Mouse (Mus musculus): ENCODE results near the gene Ddc. TPM values are rescaled to one million over a fixed set of nuclear protein-coding genes. Genes with fewer than 3 reads are reported as not detected.

Gene Ddc
- polyA plus RNA-seq, 1 experiment from 2014 or later = 6.0 TPM

DNA sequence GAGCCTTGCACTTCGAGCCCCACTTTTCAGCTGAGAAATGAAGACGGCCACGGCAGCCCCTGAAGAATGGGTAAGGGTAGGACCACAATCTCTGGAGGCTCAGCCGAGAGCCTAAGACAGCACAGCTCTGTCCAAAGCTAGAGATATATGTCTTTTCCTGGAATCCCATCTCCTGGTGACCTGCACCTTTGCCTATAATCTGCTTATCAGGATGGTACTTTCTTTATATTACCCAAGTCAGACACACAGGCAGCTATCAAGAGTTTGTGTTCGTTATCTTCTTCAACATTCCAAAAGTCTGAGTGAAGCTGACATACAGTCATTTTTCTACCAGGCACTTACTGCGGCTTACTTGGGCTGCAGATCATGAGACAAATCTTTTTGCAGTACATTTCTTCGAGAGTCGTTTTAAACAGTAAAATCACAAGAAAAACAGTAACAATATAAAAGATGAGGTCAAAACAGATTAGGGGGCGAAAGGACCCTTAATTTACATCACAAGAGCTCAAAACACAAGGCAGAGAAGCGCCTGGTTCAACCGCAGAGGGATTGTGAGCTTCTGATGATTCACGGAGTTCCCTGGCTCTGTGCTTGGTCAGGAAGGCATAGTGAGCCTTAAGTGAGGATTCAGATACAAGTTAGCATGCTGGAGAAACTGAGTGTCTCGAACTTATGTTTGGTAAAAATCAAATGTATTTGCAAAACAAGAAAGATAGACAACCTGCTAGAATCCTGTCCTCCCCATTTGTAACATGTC, 16.7 kb downstream of the Ddc start:
- Histone ChIP-seq H3K4me1 (peaks cover 78% of the 10 kb centered on the region), H3K9me3 (no peaks in the 10 kb centered on the region), H3K36me3 (replicated peaks) (no peaks in the 10 kb centered on the region), H3K27ac (peak overlapping the region; percentile 83), H3K27me3 (ENCODE audit: poor library complexity, severe bottlenecking) (peaks cover 22% of the 10 kb centered on the region), H3K4me3 (no peak overlapping the region)
- 42% methylated on average over 13 of the region's 13 CpGs for WGBS
- no peak for DNase-seq (ENCODE audit: extremely low spot score, low spot score)

DNA sequence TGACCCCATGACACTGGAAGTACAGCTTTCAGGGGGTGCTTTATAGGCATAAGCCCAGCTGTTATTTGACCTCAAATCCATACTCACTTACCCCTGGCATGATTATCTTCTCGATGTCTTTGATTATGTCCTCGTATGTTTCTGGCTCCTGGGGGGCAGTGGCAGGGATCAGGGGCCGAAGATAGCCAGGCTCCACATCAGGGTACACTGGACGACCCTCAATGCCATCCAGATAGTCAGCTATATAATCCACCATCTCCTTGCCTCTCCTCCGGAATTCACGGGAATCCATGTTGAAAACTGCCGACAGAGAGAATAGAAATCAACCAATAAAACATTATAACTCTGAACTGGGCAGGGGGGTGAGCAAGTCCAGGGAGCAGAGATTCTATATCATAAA, 17.6 kb downstream of the Ddc start:
- H3K9me3 ChIP-seq = no peaks in the 10 kb centered on the region
- peaks cover 28% of the 10 kb centered on the region for H3K27me3 ChIP-seq (ENCODE audit: poor library complexity, severe bottlenecking)
- peak overlapping the region; percentile 83 for H3K27ac ChIP-seq
- peaks cover 70% of the 10 kb centered on the region for H3K4me1 ChIP-seq
- 83% methylated on average over 7 of the region's 7 CpGs for WGBS
- no peak for DNase-seq (ENCODE audit: extremely low spot score, low spot score)
- H3K36me3 ChIP-seq (replicated peaks) = no peaks in the 10 kb centered on the region
- no peak overlapping the region for H3K4me3 ChIP-seq

DNA sequence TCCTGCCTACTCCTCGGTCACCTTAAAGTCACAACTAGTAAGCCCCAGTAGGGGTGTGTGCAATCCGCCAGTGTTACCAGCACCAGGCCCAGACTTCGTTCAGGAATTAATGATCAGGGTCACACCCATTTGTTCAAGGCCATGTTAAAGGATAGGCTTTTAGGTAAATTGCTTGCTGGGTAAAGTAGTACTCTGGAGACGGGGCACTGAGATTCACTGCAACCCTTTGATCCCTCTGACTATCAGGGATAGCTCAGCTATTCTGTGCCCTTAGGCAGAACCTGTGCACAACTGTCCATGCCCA, 18.3 kb downstream of the Ddc start:
- peak overlapping the region; percentile 83 for H3K27ac ChIP-seq
- no peak overlapping the region for H3K4me3 ChIP-seq
- no peaks in the 10 kb centered on the region for H3K9me3 ChIP-seq
- 64% methylated on average over 4 of the region's 4 CpGs for WGBS
- no peaks in the 10 kb centered on the region for H3K36me3 ChIP-seq (replicated peaks)
- H3K4me1 ChIP-seq = peaks cover 63% of the 10 kb centered on the region
- H3K27me3 ChIP-seq (ENCODE audit: poor library complexity, severe bottlenecking) = peaks cover 35% of the 10 kb centered on the region
- DNase-seq (ENCODE audit: extremely low spot score, low spot score) = no peak

DNA sequence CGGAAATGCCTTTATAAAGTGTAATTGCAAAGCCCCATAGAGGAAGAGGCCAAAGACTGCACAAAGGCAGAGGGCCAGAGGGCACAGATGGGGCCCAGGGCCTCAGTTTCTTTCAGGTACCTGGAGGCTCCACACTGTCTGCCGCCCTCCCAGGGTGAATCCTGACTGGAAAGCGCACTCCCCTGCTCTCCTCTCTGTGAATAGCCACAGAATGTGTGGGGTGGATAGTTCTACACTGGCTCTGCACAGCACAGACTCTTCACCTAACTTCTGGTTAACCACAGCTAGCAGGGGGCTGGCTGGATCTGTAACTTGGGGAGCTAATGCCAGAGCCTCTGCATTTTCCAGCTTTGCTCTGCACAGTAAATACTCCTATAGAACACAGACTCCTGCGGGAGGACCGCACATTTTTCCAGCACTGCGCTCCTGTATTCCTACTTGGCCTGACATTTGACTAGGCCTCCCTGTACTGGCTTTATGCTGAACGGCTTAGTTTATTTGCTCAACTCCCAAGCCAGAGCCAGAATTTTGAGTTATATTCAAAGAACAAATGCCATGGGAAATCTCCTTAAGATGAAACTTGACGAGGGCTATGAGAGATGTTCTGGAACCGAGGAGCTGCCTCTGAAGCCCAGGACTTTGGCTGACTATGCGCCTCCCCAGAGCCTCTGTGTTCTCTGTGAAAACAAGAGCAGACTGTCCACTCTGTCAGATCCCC, 18.8 kb downstream of the Ddc start:
- H3K4me3 ChIP-seq = no peak overlapping the region

DNA sequence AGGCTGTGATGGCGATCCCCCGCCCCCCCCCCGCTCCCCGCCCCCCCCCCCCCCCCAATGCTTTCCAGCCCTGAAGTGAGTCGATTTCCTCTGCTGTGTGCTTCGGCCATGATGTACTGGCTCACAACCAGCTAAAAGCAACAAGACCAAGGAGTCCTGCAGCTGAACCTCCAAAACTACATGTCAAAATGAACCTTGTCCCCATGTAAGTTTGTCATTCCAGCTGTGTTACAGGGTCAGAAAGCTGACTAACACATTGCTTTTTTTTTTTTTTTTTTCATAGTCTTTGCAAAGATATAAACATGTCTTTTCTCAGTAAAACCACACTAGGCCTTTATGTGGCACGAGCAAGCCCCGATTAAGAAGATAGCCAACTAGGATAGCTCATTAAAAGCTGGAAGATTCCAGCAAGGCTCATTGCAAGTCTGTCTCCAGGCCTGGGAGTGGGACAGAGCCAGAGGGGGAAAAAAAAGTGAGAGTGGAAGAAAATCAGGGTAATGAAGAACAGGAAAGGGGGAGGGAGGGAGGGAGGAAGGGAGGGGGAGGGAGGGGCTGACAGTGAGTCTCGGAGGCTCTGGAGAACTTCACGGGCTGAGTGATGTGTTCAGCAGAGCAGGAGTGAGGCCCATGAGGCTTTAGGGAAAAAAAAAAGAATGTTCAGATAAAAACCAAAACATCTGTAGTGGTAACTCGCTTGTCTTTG, 19.5 kb downstream of the Ddc start:
- 14% methylated on average over 11 of the region's 11 CpGs for WGBS
- Histone ChIP-seq H3K27ac (peak overlapping the region; percentile 83), H3K4me1 (peaks cover 62% of the 10 kb centered on the region), H3K36me3 (replicated peaks) (no peaks in the 10 kb centered on the region), H3K27me3 (ENCODE audit: poor library complexity, severe bottlenecking) (peaks cover 47% of the 10 kb centered on the region), H3K4me3 (no peak overlapping the region), H3K9me3 (no peaks in the 10 kb centered on the region)
- DNase-seq (ENCODE audit: extremely low spot score, low spot score) = no peak

More for the DNA sequence above, 18.8 kb downstream of the Ddc start:
- H3K27me3 ChIP-seq (ENCODE audit: poor library complexity, severe bottlenecking) = peaks cover 40% of the 10 kb centered on the region
- no peak for DNase-seq (ENCODE audit: extremely low spot score, low spot score)
- H3K27ac ChIP-seq = peak overlapping the region; percentile 83
- H3K9me3 ChIP-seq = no peaks in the 10 kb centered on the region
- no peaks in the 10 kb centered on the region for H3K36me3 ChIP-seq (replicated peaks)
- H3K4me1 ChIP-seq = peaks cover 58% of the 10 kb centered on the region
- WGBS = 44% methylated on average over 10 of the region's 10 CpGs

DNA sequence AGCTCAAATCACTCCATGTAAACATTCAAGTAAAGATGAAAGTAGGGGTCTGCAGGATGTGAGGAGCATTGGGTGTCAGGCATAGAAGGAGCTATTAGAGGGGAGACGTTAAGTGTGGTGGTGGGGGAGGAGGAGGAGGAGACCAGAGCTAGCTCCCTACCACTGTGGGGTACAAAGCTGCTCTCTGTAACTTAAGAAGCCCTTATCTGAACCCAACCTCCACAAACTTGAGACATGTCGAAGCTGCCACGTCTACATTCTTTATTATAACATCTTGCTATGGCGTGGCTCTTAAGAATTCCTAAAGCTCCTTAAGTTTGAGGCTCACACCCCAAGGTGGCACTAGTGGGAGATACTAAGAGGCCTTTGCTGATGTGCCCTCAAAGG, 20.1 kb downstream of the Ddc start:
- peaks cover 67% of the 10 kb centered on the region for H3K4me1 ChIP-seq
- no peaks in the 10 kb centered on the region for H3K9me3 ChIP-seq
- 32% methylated on average over 4 of the region's 4 CpGs for WGBS
- no peak for DNase-seq (ENCODE audit: extremely low spot score, low spot score)
- H3K27ac ChIP-seq = peak overlapping the region; percentile 83
- H3K4me3 ChIP-seq = no peak overlapping the region
- no peaks in the 10 kb centered on the region for H3K36me3 ChIP-seq (replicated peaks)
- H3K27me3 ChIP-seq (ENCODE audit: poor library complexity, severe bottlenecking) = peaks cover 50% of the 10 kb centered on the region

DNA sequence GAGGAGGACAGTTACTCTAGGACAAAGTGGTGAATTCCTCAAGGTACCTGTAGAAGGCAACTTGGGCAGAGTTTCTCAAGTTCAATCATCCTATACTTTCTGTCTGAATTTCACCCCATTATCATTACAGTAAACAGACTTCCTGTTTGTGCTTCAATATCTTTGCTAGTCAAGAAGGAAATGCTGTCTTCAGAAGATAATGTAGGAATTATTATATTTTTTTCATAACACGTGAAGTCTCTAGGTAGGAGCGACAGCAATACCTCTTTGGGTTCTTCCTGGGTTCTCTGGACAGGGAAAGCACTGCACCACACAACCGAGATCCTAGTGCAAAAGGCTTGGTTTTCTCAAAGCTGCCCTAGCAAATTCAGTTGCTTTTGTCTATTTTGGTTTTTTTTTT, 21.6 kb downstream of the Ddc start:
- Histone ChIP-seq H3K27me3 (ENCODE audit: poor library complexity, severe bottlenecking) (peaks cover 58% of the 10 kb centered on the region), H3K4me3 (no peak overlapping the region), H3K9me3 (no peaks in the 10 kb centered on the region), H3K4me1 (peaks cover 70% of the 10 kb centered on the region), H3K27ac (0 out of 2 replicates have a peak overlapping the region, but pooled peaks have one; percentile 44), H3K36me3 (replicated peaks) (no peaks in the 10 kb centered on the region)
- no peak for DNase-seq (ENCODE audit: extremely low spot score, low spot score)
- WGBS = 91% methylated on average over 3 of the region's 3 CpGs

DNA sequence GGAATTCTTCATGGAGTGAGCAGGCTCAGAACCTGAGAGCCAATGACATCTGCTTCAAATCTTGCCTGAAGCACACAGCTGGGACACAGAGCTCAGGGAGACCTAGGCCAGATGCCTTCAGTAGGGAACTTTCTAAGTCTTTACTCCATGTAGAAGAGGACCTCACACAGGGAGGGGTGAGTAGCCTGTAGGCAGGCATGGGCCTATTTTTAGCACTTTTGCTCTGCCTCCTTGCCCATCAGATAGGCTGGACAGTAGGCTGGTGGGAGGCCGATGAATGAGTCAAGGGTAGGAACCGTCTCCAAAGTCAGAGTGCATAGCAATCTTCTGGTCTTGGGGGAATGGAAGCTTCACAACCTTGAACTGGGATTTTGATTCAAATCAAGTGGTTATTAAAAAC, 22.7 kb downstream of the Ddc start:
- WGBS = 85% methylated on average over 2 of the region's 2 CpGs
- Histone ChIP-seq H3K27ac (peak overlapping the region; percentile 51; the same call in 1 of the 2 replicates), H3K36me3 (replicated peaks) (no peaks in the 10 kb centered on the region), H3K4me3 (no peak overlapping the region), H3K4me1 (peaks cover 68% of the 10 kb centered on the region), H3K9me3 (no peaks in the 10 kb centered on the region), H3K27me3 (ENCODE audit: poor library complexity, severe bottlenecking) (peaks cover 64% of the 10 kb centered on the region)
- no peak for DNase-seq (ENCODE audit: extremely low spot score, low spot score)

DNA sequence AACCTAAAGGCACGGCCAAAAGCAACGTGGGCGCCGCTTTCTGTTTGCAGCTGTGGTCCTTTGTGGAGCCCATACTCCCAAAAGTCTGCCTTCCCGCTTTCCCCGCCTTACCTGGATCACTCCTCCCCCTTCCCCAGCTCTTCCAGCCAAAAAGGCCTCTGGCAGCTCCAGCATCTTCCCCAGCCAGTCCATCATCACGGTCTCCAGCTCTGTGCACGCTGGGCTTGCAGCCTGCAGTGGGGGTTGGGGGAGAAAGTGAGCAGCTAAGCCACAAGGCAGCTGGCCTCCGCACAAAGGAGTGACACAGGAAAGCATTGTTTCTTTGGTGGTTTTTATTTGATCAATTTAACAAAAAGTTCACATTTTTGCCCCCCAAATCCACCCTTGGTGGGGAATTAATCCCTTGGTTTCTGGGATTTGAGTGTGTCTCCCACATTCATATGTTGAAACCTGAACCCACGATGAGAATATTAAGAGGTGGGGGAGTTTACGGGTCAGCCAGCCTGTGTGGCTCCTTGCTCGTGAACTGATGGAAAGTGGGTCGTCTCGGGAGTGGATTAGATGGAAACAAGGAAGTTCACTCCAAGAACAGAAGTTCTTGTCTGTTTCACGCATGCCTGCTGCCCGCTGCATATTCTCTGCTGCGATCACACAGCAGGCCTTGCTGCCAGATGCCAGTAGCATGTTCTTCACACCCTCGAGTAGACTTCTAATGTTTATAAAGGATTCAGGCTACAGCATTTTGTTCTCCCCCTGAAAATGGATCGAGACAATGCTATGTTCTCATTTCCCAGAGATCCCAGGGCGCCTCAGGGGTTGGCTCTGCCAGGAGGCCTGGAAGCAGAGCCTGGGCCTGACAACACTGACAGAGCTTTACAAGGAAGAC, 24.7 kb downstream of the Ddc start:
- Histone ChIP-seq H3K36me3 (replicated peaks) (no peaks in the 10 kb centered on the region), H3K27me3 (ENCODE audit: poor library complexity, severe bottlenecking) (peaks cover 64% of the 10 kb centered on the region), H3K27ac (peak overlapping the region; percentile 83), H3K9me3 (no peaks in the 10 kb centered on the region), H3K4me1 (peaks cover 61% of the 10 kb centered on the region), H3K4me3 (no peak overlapping the region)
- 50% methylated on average over 20 of the region's 20 CpGs for WGBS
- DNase-seq (ENCODE audit: extremely low spot score, low spot score) = peak; percentile 45

DNA sequence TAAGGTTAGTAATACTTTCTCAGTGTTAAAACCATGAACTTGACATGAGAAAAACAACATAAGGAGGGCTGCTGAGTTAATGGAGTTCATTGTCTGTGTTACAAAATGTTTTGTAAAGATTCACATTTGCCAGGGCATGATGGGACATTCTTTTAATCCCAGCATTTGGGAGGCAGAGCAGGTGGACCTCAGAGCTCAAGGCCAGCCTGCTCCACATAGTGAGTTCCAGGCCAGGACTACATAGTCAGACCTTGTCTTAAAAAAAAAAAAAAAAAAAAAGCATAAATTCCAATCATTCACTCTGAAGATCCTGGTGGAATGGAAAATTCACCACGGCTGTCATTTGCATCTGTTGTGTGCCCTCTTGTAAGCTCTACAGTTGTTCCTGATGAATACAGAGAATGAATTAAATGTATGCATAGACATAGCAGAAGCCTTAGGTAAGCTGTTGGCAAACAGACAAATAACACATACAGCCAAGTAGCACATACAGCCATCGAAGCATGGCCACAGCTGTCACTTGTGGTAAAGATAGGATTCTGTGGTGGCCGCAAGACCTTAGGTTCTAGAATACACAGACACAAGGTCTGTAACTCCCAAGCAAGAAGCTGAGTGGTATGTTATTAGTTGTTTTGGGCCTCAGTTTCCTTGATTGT, 25.7 kb downstream of the Ddc start:
- peak overlapping the region; percentile 83 for H3K27ac ChIP-seq
- peaks cover 64% of the 10 kb centered on the region for H3K27me3 ChIP-seq (ENCODE audit: poor library complexity, severe bottlenecking)
- no peak for DNase-seq (ENCODE audit: extremely low spot score, low spot score)
- no peaks in the 10 kb centered on the region for H3K9me3 ChIP-seq
- H3K4me1 ChIP-seq = peaks cover 61% of the 10 kb centered on the region
- no peaks in the 10 kb centered on the region for H3K36me3 ChIP-seq (replicated peaks)
- WGBS = 92% methylated on average over 3 of the region's 3 CpGs
- H3K4me3 ChIP-seq = no peak overlapping the region

DNA sequence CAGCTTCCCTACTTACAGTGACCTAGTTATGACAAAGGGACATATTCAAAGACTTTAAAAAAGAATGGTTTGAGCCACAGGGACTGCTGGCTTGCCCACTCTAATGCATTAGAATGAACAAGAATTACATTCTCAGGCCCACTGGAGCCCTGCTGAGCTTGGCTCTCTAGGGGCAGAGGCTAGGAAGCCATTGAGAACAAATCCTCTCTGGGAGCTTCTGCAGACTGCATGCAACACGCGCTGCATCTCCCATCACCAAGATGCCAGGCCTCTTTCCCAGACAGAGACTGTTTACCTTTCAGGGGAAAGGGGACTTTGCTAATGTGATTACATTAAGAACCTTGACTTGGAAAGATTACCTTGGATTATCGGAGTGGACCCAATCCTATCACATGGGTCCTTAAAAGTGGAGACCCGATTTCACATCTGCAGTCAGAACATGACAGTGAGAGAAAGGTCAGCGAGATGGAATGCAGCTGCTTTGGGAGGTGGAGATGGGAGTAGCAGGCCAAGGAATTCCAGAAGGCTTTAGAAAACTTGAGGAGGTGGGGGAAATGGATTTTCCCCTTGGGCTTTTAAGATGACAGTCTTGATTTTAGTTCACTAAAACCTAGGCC, 26.6 kb downstream of the Ddc start:
- Histone ChIP-seq H3K9me3 (no peaks in the 10 kb centered on the region), H3K4me1 (peaks cover 60% of the 10 kb centered on the region)
- 27% methylated on average over 5 of the region's 5 CpGs for WGBS

More for the DNA sequence above, 26.6 kb downstream of the Ddc start:
- Histone ChIP-seq H3K4me3 (no peak overlapping the region), H3K27me3 (ENCODE audit: poor library complexity, severe bottlenecking) (peaks cover 58% of the 10 kb centered on the region), H3K27ac (peak overlapping the region; percentile 27), H3K36me3 (replicated peaks) (no peaks in the 10 kb centered on the region)
- DNase-seq (ENCODE audit: extremely low spot score, low spot score) = no peak
